Mouse (Mus musculus) right cerebral cortex, postnatal 25 days (tissue): ENCODE measurements around the gene Gm3149.
"Not testable (repeated sequence)": the region's sequence is repeated elsewhere in the genome, so short reads cannot be mapped to it uniquely, and the experiment has no call there.

Source experiments
- DNase-seq: peaks from one replicate; pipeline ENCODE4 v3.0.0; 2022

Gene Gm3149

DNA sequence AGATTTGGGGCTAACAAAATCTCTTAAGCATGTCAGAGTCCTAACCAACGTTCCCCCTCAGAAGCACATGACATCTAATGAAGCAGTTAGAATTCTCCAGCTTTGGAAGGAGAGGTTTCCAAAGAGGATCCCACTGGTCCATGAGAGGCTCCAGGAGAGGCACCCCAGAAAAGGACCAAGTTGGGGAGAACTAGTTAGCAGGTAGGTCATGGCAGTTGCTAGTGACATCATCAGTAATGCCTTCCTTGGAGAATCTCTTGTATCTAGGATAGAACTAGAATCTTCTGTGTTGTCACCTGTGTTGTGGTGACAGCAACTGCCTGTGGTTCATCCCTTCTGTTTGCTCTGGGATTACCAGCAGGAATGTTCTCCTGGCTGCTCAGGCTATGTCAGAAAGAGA is at the start of gene Gm3149:
TSS of gene Gm3149 (plus strand) at position 301 of the 400 bp plus-strand sequence.
- DNase-seq: not testable (repeated sequence)

DNA sequence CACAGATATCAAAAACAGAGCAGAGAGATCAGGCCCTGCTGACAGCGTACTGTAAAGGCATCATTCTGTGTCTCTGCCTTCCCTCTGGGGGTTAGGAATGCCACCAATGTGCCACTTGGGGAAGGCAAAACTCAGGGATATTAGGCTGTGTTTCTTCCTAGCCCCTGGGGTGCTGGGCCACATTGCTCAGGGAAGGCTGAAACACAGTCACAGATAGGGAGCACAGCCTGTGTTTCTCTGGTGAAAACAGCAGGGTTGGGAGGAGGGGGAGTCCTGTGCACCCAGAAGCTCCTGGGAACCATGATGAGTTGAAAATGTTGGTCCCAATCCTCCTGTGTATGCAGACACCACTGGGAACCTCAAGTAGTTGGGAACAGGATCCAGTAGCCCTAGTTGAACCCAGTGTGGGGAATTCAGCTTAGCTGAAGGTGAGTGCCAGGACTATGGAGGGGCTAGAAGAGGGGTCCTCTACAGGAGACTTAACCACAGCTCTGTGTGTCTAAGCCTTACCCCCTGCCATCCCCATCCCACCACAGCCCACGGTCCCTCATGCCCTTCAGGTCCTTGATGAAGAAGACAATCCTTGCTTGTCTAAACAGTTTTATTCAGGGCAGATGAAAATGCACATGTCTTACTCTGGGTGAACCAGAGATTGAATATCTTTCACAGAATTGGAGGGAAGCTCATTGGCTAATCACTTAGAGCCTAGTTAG is 47.7 kb upstream of the Gm3149 start:
- not testable (repeated sequence) for DNase-seq

DNA sequence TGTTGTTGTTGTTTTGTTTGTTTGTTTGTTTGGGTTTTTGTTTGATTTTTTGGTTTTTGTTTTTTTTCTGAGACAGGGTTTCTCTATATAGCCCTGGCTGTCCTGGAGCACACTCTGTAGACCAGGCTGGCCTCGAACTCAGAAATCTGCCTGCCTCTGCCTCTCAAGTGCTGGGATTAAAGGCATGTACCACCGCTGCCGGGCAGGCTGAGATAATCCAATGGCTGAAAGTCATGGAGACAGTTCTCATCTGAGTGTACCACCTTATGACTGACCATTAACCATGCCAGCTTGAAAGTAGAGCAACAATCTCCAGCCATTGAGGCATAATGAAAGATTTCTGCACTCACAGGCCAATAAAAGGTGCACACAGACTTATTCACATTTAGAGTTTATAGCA is 37.3 kb upstream of the Gm3149 start:
- not testable (repeated sequence) for DNase-seq

DNA sequence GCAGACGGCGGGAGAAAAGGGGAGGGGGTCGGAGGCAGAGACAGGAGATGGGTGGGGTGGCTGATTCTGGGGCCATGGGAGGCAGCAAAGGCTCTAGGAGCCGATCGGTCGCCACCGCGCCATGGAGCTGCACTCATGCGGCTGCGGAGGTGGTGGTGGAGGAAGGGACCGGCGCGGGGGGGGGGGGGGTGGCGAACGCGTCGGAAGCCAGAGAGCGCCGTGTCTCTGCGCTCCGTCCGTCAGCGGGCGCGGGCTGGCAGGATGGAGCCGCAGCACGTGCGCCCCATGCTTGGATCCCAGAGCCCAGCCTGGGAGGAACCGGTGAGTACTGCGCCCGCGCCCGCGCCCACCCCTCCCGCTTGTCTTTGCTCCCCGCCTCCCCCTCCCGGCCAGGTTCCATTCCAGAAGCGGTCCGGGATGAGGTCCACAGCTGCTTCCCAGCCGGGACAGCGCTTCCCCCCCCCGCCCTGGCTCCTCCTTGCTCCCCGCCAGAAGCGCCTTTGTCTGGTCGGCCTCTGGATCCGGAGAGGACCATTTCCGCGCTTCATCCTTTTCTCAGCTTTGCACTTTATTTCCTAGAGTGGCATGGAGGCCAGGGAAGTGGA is 17.5 kb downstream of the Gm3149 start, which contains the start of gene 2610042L04Rik:
TSS of gene 2610042L04Rik (plus strand) at position 288 of the 605 bp plus-strand sequence.
- peak; percentile 3 for DNase-seq

DNA sequence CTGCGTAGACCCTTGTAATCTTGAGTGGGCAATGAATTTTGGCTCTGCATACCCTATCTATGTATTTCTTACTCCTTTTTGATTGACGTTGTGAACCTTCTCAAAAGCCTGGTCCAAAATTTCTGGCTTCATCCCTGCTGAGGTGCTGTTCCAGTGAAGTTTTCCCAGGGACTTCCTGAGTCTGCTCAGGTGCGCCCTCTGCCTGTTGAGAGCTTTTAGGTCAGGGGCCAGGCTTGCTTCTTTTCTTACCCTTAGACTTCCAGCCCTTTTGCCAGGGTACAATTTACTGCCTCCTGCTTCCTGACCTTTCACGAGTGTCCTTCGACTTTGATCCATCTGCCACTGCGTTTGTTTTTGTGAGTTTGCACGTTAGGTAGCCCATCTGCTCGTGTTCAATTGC is 18.4 kb downstream of the Gm3149 start:
- DNase-seq: not testable (repeated sequence)

DNA sequence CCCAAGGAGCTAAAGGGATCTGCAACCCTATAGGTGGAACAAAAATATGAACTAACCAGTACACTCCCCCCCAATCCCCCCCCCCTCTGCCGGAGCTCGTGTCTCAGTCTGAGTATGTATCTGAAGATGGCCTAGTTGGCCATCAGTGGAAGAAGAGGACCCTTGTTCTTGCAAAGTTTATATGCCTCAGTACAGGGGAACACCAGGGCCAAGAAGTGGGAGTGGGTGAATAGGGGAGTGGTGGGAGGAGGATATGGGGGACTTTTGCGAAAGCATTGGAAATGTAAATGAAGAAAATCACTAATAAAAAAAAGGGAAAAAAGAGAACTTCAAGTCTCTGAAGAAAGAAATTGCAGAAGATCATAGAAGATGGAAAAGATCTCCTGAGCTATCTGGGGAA is 51.9 kb downstream of the Gm3149 start:
- DNase-seq: not testable (repeated sequence)

DNA sequence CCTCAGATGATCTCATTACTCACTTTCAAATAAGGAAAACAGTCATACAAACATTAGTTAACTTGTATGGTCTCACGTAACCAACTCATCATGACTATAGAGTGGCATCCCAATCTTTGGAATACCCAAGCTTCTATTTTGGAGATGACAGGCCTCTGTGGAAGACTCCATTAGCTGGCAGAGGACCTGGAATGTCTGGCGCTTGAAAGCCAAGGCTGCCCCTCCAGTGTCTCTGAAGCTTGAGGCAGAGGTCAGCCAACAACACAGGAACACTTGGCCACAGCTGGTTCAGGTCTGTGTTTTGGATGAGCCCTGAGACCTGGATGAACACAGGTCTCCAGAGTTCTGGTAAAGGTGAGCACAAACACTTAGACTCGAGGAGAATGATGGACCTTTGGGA is 52.6 kb downstream of the Gm3149 start:
- DNase-seq: not testable (repeated sequence)
